Mouse (Mus musculus) gastrocnemius, adult 2 months (tissue): ENCODE results near the gene Sdhb. TPM values are rescaled to one million over a fixed set of nuclear protein-coding genes. Genes with fewer than 3 reads are reported as not detected.

Experiments
- DNase-seq: peaks from one replicate; pipeline ENCODE4 v3.0.0; 2022
- H3K27ac ChIP-seq: fragments of 200-600 bp; 2 replicates; pipeline ENCODE4 v1.8.1; 2022; ENCODE audit warnings: mild to moderate bottlenecking
- H3K4me3 ChIP-seq: fragments of 200-600 bp; 2 replicates; pipeline ENCODE4 v1.8.1; 2022; ENCODE audit warnings: mild to moderate bottlenecking, moderate library complexity
- CTCF ChIP-seq: fragments of 200-600 bp; IDR thresholded peaks from 2 replicates; pipeline ENCODE4 v1.8.1; 2022; ENCODE audit warnings: antibody characterized with exemption, mild to moderate bottlenecking, moderate library complexity
- intact Hi-C: fragments of 180-260 bp; cut with DNase I; formaldehyde crosslinking; loops from one replicate; pipeline ENCODE4 v1.15.1; 2025
- total RNA-seq, 2 experiments: library from RNA; stranded (reverse); gene quantifications; 2 replicates each; pipeline ENCODE4 v1.2.3; 2021

Gene Sdhb
- total RNA-seq, 2 experiments from 2014 or later: 483 to 898 TPM

DNA sequence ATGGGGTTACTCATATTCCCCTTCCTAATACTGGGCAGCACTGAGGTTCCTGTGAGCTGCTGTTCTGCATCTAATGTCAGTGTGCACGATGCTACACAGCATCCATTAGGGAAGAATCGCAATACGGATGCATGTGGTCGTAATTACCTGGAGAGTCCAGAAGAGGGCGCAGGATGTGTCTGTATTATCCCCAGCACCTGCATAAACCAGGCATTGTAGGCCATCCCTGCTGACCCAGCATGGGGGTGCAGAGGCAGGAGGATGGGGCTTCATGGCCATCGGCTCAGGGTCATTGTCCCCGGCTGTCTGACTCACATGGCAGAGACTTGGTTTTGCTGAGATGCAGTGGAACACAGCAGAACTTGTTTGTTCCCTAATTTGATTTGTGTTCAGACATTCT is 3.6 kb downstream of the Sdhb start:
- TF ChIP-seq CTCF: peak; percentile 88
- peak; percentile 76 for DNase-seq
- Histone ChIP-seq H3K4me3 (peak overlapping the region; percentile 17; the same call in 1 of the 2 replicates), H3K27ac (peak overlapping the region; percentile 38; the same call in 1 of the 2 replicates)
- intact Hi-C loops: loop anchor here (1.0 kb wide), 1 partner anchor 67 kb away; no protein-coding TSS in a partner anchor

DNA sequence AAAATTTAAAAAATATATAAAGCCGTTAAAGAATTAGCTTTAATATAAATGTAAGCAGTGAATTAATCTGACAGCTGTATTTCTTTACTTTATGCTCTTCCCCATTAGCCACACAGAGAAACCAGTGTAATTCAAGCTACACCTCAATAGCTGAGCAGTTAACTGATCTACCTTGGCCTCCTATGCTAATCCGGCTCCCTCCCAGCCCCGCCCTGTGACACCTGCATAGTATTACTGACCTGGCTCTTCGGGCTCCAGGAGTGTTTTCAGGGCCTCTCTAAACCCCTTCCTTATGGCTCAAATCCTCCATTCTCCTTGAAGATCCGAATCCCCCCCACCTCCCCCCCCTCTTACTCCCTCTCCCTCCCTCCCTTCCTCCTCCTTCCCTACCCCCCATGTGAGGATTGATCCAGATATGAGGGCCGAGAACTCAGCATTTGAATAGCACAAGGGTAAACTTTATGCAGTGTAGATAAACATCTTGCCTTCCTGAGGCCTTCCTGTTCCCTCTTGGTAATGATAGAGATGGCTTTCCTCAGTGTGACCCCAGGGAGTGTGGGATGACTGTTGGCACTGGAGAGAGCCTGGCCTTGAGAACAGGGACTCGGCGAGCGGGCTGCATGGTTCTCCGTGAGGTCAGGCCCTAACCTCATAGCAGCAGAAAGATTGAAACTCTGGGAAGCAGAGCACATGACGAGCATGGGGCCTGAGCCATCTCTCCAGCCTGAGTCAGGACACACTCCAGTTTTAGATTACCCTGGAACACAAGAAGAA is 6.6 kb downstream of the Sdhb start:
- intact Hi-C loops: no loop called here
- TF ChIP-seq CTCF: no peak
- DNase-seq: no peak
- Histone ChIP-seq H3K27ac (no peak overlapping the region), H3K4me3 (no peak overlapping the region)

DNA sequence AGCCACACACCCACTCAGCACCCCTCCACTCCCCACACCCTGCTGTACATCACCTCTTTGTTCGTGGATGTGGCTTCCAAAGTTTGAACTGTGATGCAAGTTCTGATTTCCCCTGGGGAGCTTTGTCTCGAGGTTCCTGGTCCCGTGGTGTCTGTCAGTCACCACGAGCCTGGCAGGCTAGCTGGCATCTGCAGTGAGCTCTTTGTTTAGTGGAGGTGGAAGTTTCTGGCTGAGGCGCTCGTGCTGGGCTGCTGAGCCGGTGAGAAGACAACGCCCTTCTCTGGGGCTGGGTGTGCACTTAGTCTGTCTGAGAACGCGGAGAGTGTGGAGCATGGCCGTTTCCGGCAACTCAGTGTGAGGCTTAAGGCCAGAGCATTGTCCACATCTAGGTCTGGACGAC is 10.7 kb downstream of the Sdhb start:
- no peak for TF ChIP-seq CTCF
- DNase-seq: no peak
- Histone ChIP-seq H3K27ac (no peak overlapping the region), H3K4me3 (no peak overlapping the region)
- intact Hi-C loops: no loop called here

DNA sequence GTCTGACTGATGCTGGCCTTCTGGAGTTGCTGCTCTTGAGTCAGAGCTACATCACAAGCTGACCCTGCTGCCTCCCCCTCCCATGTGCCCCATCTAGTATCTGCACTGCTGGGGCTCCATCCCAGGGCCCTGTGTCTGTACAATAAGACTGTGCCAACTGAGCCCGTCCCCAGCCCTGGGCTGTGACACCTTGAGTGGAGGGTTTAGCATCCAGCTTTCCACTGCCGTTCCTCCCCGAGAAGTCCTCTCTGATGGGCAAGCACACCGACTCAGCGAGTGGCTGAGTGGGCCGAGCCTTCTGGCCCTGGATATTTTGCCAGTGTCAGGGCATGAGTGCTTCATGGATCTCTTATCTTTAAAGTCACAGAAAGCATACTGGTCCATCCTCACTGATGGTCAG is 13.4 kb downstream of the Sdhb start:
- DNase-seq: no peak
- no peak for TF ChIP-seq CTCF
- Histone ChIP-seq H3K27ac (no peak overlapping the region), H3K4me3 (no peak overlapping the region)
- intact Hi-C loops: no loop called here

DNA sequence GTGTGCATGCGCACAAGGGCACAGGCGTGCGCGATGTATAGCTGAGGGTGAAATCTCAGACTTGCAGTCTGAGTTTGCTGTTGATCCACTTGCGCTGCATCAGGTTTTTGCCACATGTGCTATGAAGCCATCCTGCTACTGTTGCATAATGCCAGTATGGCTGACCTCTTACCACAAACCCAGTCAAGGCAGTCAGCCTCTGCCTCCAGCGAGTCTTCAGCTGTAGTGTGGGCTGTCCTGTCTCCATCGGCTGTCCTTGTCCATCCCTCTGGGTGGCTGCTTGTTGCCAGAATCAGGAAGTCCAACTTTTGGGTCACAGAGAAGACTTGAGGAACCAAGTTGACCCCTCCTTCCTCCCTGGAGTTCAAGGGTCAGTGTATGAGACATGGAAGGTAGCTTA is 14.4 kb downstream of the Sdhb start:
- Histone ChIP-seq H3K4me3 (no peak overlapping the region), H3K27ac (no peak overlapping the region; the same call in 1 of the 2 replicates)
- no peak for TF ChIP-seq CTCF
- no peak for DNase-seq
- intact Hi-C loops: no loop called here

DNA sequence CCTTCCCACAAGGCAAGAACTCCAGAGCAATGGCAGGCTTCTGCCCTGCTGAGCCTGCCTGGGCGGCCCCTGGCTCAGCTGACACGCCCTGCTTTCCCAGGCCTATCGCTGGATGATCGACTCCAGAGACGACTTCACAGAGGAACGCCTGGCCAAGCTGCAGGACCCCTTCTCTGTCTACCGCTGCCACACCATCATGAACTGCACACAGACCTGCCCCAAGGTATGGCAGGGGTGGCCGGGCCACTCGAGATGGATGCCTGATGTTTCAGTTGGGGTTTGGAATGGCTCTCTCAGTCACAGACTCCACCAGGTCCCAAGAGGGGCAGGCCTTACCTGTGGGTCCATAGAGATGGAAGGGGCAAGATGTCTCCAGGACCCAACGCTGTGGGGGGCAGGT is 16.3 kb downstream of the Sdhb start:
- DNase-seq: no peak
- H3K4me3 ChIP-seq: no peak overlapping the region
- H3K27ac ChIP-seq: no peak overlapping the region
- TF ChIP-seq CTCF: no peak
- intact Hi-C loops: no loop called here

DNA sequence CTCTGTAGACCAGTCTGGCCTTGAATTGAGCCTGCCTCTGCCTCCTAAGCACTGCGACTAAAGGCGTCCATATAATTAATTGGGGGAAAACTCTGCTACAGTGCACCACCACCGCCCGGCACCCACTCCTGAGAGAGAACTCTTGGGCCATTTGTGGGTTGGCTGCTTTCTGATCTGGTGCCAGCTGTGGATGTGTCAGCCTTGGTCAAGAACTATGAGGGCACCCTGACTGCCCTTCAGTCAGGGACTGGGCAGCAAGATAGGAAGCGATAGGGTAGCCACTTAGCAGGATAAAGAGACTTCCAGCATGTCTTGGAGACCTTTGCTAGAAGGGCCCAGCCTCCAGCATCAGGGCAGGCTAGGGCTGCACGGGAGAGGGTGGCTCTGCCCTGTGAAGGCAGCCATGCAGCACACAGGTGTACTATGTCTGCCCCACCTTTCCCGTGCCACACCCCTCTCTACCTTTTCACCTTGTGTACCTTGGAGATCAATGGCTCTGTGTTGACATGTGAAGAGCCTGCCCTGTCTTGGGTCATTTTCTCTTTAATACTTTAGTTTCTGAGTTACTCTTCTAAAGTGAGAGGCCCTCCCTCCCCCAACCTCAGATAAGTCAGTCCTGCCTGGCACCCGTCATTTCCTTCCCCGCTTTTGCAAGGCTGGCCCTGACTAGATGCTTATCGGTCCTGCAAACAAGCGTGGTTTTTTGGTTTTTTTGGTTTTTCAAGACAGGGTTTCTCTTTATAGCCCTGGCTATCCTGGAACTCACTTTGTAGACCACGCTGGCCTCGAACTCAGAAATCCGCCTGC is 17.1 kb downstream of the Sdhb start:
- TF ChIP-seq CTCF: no peak
- intact Hi-C loops: no loop called here
- no peak for DNase-seq
- Histone ChIP-seq H3K4me3 (no peak overlapping the region), H3K27ac (no peak overlapping the region)

DNA sequence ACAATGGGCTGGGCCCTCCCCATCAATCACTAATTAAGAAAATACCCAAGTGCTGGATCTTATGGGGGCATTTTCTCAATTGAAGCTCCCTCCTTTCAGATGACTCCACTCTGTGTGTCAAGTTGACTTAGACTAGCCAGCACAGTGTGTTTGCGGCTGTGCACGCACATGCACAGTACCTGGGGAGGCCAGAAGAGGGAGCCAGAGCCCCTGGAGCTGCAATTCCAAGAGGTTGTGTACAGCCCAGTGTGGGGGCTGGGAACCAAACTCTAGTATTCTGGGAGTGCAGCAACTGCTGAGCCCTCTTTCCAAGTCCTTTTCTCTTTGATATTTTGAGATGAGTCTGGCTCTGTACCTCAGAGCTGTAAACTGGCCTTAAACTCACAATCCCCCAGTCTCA is 20.6 kb downstream of the Sdhb start:
- intact Hi-C loops: no loop called here
- peak; percentile 52 for TF ChIP-seq CTCF

DNA sequence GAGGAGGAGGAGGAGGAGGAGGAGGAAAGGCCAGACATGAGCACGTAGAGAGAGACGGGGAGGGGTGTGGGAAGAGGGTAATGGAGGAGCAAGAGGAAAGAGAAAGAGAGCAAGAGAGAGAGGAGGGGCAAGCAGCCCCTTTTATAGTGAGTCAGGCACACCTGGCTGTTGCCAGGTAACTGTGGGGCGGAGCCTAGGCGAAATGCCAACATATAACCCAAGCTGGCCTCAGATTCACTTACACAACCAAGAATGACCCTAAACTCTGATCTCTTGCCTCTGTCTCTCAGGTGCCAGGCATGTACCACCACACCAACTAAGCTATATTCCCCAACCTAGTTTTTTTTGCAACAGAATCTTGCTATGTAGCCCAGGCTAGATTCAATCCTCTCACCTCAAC is 21.8 kb downstream of the Sdhb start:
- no peak for DNase-seq
- intact Hi-C loops: no loop called here
- H3K4me3 ChIP-seq: no peak overlapping the region
- TF ChIP-seq CTCF: no peak
- H3K27ac ChIP-seq: peak overlapping the region; percentile 17

More for the DNA sequence above, 20.6 kb downstream of the Sdhb start:
- DNase-seq: no peak
- no peak overlapping the region for H3K27ac ChIP-seq
- H3K4me3 ChIP-seq: no peak overlapping the region

DNA sequence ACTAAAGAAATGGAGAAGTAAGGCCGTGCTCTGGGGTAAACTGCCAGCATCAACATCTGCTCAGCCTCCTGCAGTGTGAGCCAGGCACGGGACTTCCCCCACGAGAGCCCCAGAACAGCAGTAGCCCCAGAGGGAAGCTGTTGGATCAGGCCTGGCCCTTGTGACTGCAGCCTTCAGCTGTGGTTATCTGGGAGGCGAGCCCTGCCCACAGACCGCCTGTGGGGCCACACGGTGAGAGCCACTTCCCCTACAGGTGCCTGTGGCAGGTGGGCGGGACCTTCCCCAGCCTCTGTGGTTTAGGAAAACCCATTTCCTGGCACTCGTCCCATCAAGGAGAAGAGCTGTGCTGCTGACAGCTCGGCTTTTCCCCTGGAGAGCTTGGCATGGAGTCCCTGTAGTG is 22.4 kb downstream of the Sdhb start:
- DNase-seq: peak; percentile 61
- intact Hi-C loops: no loop called here
- TF ChIP-seq CTCF: no peak
- H3K27ac ChIP-seq: peak overlapping the region; percentile 43
- no peak overlapping the region for H3K4me3 ChIP-seq

DNA sequence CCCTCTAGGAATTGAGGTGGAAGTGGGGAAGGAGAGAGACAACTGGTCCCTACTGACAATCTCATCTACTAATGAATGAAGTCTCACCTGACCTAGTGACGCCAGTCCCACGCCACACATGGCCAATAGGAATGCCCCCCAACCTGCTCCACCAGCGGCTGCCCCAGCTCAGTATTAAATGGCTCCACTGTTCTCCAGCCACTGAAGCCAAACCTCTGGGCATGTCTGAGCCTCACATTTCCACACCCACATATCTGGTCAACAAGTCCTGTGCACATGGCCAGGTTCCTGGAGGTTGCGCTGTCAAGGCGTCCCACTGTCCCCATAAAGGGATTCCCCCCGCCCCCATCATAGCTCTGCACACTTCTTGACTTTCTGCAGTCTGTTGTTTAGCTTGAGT is 23.5 kb downstream of the Sdhb start:
- no peak for DNase-seq
- TF ChIP-seq CTCF: no peak
- Histone ChIP-seq H3K27ac (no peak overlapping the region), H3K4me3 (no peak overlapping the region)
- intact Hi-C loops: no loop called here

DNA sequence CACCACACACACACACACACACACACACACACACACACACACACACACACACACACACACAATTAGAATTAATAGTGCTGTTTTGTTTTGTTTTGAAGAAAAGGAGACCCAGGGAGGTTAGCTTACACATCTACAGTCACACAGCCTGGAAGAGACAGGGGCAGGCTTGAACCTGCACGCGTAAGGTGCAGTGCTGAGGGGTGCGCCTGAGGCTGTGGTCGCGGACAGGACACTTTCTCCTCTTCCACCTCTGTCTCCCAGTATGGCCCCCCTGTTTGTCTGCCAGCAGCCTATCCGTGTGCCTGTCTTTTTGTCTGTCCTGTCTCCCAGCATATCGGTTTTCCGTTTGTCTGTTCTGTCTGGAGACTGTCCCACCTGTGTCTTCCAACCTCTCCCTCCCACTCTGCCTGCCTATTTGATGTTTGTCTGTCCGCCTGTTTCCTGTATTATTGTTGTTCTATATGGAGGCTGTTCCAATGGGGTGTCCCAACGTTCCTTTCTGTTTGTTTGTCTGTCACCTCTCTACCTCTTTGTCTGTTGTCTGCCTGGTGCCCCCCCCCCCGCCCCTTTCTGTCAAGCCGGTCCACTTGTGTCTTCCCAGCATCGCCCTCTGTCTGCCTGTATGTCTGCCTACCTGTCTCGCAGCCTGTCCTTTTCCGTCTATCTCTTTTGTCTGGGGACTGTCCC is 25.2 kb downstream of the Sdhb start:
- TF ChIP-seq CTCF: peak; percentile 26
- no peak for DNase-seq
- intact Hi-C loops: no loop called here
- H3K4me3 ChIP-seq: peak overlapping the region; percentile 98
- peak overlapping the region; percentile 90 for H3K27ac ChIP-seq
